In the genomic region with DNA sequence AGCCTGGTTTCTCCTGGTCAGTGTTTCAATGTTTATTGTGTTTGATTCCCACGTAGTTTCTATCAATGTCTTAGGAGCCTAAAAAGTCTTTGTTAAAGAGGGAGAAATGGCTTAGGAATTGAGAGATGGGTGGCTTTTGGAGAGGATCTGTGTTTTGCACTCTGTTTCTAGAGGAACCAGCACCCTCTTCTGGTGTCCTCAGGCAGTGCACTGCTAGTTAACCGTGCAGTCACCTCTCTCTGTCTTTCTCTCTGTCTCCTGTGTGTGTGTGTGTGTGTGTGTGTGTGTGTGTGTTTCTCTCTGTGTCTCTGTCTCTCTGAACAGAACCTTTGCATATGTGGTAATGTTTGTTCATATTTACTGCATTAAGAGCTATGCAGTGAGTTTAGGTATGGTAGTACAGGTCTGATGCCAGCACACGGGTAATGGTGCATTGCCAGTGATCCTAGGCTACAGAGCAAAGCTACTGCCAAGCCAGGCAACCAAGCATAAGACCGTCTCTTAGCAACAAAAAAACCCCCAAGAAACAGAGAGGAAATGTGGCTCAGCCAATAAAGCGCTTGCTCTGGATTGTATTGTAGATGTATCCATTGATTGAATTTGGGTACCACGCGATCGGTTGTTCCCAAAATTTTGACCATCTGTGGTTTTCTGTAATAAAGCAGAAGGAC, we compare ENCODE assay signal across 9 mouse cellular contexts.
DNase-seq lines count a peak whose midpoint lies in the region; ATAC-seq and TF ChIP-seq lines count a peak whose summit lies in the region.
"Had no signal": no experiment of that assay in that cellular context is flagged by ENCODE, and none has a peak within 500 bp of the region (broad histone marks: within the 10 kb centered on the region; RNA-seq: fewer than 3 reads in every experiment).

No protein-coding gene starts in this region.

- whole genome bisulfite sequencing in cerebellum, adult 2 months: 73% methylated on average over 8 of the region's 8 CpGs
- WGBS in lung, embryonic 14.5 days: 80% methylated on average over 8 of the region's 8 CpGs

- ATAC-seq in lung, embryonic 14.5 days (ENCODE audit: insufficient read depth): no peak

- TF ChIP-seq CTCF in cerebellum, adult 2 months (IDR thresholded peaks at IDR 0.05; ENCODE audit: borderline replicate concordance, insufficient read depth, low read depth, low read length): peak; percentile 78
- TF ChIP-seq CTCF in lung, embryonic 14.5 days (IDR thresholded peaks at IDR 0.05; ENCODE audit: low read depth): peak; percentile 72
- peak; percentile 69 for TF ChIP-seq CTCF in embryonic fibroblast, embryonic 13.5 days (IDR thresholded peaks at IDR 0.05; ENCODE audit: borderline replicate concordance, insufficient read depth, low read length)

- no peak overlapping the region for H3K4me3 ChIP-seq in cerebellum, adult 2 months (replicated peaks; ENCODE audit: insufficient read depth, low read depth, low read length)
- no peak overlapping the region for H3K4me3 ChIP-seq in lung, embryonic 14.5 days (ENCODE audit: low read depth, low read length)
- no peak overlapping the region for H3K4me3 ChIP-seq in embryonic fibroblast, embryonic 13.5 days (ENCODE audit: insufficient read depth, low read length)
- H3K4me3 ChIP-seq: limb, embryonic 15.5 days had no signal

- peak; percentile 38 to 53 for DNase-seq in cerebellum, adult 2 months
- DNase-seq in cerebellum, adult 9-10 months: no peak
- DNase-seq in lung, embryonic 14.5 days: peak; percentile 70
- no peak for DNase-seq in lung, adult 18-20 months
- peak; percentile 78 to 81 for DNase-seq in layer of hippocampus, postnatal 10 days (ENCODE audit: low spot score in 2 of 2)
- DNase-seq in right cerebral cortex, postnatal 10 days (ENCODE audit: low spot score in 2 of 2): peak; percentile 67 to 76
- no peak for DNase-seq in gastrocnemius, postnatal 4 days (ENCODE audit: low spot score in 2 of 2)

- no peaks in the 10 kb centered on the region for H3K27me3 ChIP-seq in cerebellum, adult 2 months (ENCODE audit: control insufficient read depth, insufficient read depth, low read length)
- H3K27me3 ChIP-seq in lung, embryonic 14.5 days (ENCODE audit: insufficient read depth, low read length): no peaks in the 10 kb centered on the region
- H3K27me3 ChIP-seq: limb, embryonic 15.5 days had no signal

- H3K4me1 ChIP-seq in cerebellum, adult 2 months (ENCODE audit: control insufficient read depth, insufficient read depth, low read length): no peaks in the 10 kb centered on the region
- no peaks in the 10 kb centered on the region for H3K4me1 ChIP-seq in lung, embryonic 14.5 days (ENCODE audit: insufficient read depth)
- no peaks in the 10 kb centered on the region; the same call in 1 of the 2 replicates for H3K4me1 ChIP-seq in embryonic fibroblast, embryonic 13.5 days (ENCODE audit: control insufficient read depth, insufficient read depth, low read length)
- H3K4me1 ChIP-seq: limb, embryonic 15.5 days had no signal

- no peaks in the 10 kb centered on the region for H3K9me3 ChIP-seq in lung, embryonic 14.5 days (ENCODE audit: low read depth, low read length)
- H3K9me3 ChIP-seq: limb, embryonic 15.5 days had no signal

- no peak for TF ChIP-seq POLR2A in cerebellum, adult 2 months (IDR thresholded peaks at IDR 0.05; ENCODE audit: borderline replicate concordance, insufficient read depth, low read length)
- TF ChIP-seq POLR2A in embryonic fibroblast, embryonic 13.5 days (IDR thresholded peaks at IDR 0.05; ENCODE audit: low read depth, low read length): no peak

- H3K27ac ChIP-seq in cerebellum, adult 2 months (ENCODE audit: insufficient read depth, low read length): no peak overlapping the region
- no peak overlapping the region for H3K27ac ChIP-seq in lung, embryonic 14.5 days (ENCODE audit: low read depth)
- no peak overlapping the region for H3K27ac ChIP-seq in embryonic fibroblast, embryonic 13.5 days (ENCODE audit: insufficient read depth, low read length)
- H3K27ac ChIP-seq: limb, embryonic 15.5 days had no signal

- H3K36me3 ChIP-seq in lung, embryonic 14.5 days (ENCODE audit: insufficient read depth): peaks cover 55% of the 10 kb centered on the region

- no peak overlapping the region for H3K4me2 ChIP-seq in lung, embryonic 14.5 days
- H3K4me2 ChIP-seq: limb, embryonic 15.5 days had no signal

- no peak overlapping the region for H3K9ac ChIP-seq in lung, embryonic 14.5 days
- H3K9ac ChIP-seq: limb, embryonic 15.5 days had no signal

Comparison
In these comparisons a context has a peak if more than half of its experiments do, and no peak if none do; other contexts are left out.
1. DNase-seq: peak in cerebellum, adult 2 months (2 of 2), lung, embryonic 14.5 days (single experiment), layer of hippocampus, postnatal 10 days (2 of 2) and right cerebral cortex, postnatal 10 days (2 of 2); none in cerebellum, adult 9-10 months (single experiment), lung, adult 18-20 months (0 of 2) and gastrocnemius, postnatal 4 days (0 of 2).
2. Peak in every context shown above with its lines, with median percentiles within 50 percentile points of each other: CTCF ChIP-seq.